Mouse (Mus musculus): ENCODE measurements around the gene Atp5d. TPM values are rescaled to one million over a fixed set of nuclear protein-coding genes. Genes with fewer than 3 reads are reported as not detected.

The Atp5d gene
- total RNA-seq, 2 experiments from 2014 or later: 332 to 344 TPM

DNA sequence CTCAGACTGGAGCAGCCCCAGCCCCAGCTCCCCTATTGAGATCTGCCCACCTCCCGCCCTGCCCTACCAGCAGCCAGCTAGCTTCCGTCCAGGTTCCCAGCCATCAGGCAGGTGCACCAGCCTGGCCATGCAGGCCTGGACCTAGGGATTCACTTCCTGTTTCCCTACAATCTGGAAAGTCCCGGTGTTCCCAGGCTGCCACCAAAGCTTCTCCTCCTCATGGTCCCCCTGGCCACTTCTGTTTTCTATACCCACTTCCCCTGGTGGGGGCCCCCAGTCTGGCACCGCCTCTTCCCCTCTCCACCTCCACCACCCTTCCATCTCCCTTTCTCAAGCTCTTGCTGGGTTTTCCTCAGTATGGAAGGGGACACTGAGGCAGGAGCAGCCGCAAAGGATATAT, 33.0 kb upstream of the Atp5d start, which contains the start of gene Sbno2:
TSS of gene Sbno2 (minus strand) at position 112 of the 400 bp plus-strand sequence.
- TF ChIP-seq CTCF (conservative IDR thresholded peaks at IDR 0.05): no peak
- DNase-seq (ENCODE audit: low spot score in 2 of 2): no peak
- H3K27ac ChIP-seq: no peak within 1 kb of the TSS
- no peak within 1 kb of the TSS for H3K4me3 ChIP-seq

DNA sequence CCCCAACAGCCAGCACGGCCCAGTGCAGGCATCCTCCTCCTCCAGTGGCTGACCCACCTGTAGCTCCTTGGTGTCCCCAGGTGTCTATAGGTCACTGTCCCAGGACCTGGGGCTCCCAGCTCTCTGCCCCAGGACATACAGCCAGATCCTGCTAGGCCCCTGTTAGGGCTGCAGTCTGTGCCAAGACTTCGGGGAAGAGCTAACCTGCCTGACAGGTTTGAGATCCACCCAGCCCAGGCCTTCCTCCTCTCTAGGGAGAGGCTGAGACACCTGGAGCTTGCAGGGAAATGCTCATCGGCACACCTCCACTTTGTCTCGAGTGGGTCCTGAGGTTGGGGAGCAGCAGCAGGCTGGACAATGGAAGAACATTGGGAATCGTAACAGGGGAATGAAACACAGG, 32.5 kb upstream of the Atp5d start:
- no peak overlapping the region for H3K4me3 ChIP-seq
- H3K27ac ChIP-seq: no peak overlapping the region
- TF ChIP-seq CTCF (conservative IDR thresholded peaks at IDR 0.05): no peak
- no peak for DNase-seq (ENCODE audit: low spot score in 2 of 2)

DNA sequence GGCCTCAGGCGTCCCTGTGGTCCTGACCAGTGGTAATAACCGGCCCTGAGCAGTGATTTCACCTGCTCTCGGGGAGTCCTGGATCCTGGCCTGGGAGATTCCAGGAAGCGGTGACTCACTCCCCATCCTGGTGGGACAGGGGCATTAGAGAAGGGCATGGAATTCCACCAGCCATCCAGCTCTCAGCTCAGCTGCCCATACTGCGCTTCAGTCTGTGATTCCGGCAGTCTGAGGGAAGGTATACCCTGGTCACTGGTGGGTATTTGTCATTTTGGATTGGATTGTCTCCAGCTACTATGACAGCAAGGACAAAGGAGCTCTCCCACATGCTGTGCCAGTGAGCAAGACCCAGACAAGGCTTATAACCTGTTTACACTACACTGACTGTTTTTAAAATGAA, 30.8 kb upstream of the Atp5d start:
- TF ChIP-seq CTCF (conservative IDR thresholded peaks at IDR 0.05): no peak
- Histone ChIP-seq H3K27ac (no peak overlapping the region), H3K4me3 (no peak overlapping the region)
- no peak for DNase-seq (ENCODE audit: low spot score in 2 of 2)

DNA sequence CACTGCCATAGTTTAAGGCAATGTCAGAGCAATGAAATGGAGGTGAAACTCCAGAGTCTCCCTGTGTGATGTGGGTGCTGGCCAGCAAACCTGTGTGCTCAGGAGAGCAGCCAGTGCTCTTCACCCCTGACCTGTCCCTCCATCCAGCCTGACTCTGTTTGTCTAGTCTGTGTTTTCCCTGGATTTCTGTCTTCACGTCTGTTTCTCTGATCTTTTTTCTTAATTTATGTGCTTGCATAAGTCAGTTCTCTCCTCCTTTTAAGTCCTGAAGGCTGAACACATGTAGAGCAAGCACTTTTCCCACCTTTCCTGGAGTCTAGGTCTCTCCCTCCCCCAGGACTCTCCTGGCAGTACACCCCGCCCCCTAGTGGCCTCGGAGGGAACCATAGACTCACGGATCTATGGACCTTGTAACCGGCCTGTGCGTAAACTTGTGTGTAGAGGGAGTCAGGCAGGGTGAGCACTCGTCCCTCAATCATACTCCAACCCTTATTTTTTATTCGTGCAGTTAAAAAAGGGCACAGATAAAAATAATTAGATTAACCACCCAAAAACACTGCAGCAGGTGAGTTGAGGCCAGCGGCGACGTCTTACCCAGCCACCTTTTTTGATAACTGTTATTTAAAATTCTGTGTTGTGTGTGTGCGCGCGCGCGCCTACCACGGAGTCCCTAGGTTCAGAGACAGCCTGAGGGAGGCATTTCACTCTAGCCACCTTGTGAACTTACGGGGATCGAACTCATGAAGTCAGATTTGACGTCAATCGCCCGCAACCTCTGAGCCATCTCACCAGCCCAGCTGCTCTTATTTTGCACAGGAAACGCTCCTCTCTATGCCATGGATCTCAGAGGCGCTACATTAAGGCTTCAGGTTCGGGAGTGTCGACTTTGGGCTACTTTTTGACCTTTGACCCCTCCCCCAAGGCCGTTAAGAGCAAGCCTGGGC, 23.8 kb upstream of the Atp5d start:
- TF ChIP-seq CTCF (conservative IDR thresholded peaks at IDR 0.05): peak; percentile 97
- Histone ChIP-seq H3K4me3 (peak overlapping the region; percentile 55), H3K27ac (peak overlapping the region; percentile 90)
- peak; percentile 85 to 91 for DNase-seq (ENCODE audit: low spot score in 2 of 2)

DNA sequence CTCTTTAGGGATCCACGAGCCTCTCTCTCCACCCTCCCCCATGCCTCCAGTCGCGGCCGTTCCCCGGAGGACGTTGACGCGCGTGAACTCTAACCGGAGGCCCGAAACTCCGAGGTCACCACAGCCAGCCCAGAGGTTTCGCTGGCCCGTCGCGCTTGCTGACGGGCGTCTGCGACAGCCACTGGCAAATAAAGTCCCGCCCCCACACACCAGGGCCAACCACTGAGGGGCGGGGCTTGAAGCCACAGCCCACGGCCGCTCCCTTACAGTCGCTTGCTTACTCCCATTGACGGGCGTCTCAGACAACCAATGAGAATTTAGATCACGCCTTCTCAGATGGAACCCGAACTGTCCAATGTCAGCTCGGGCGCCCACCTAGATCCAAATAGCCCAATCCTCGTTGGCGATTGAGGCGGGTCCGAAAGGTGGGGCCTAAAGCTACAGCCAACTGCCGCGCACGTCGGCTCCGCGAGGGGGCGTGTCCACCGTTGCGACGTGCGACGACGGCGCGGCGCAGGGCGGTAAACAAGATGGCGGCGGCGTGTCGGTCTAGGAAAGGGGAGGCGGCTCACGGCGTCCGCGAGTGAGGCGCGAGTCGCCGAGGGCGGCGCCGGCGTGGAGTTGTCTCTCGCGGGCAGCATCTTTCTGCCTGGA, 23.0 kb upstream of the Atp5d start, which contains the start of gene Stk11:
TSS of gene Stk11 (plus strand) at position 514 of the 654 bp plus-strand sequence.
- peak within 1 kb of the TSS; percentile 91 for H3K27ac ChIP-seq
- DNase-seq (ENCODE audit: low spot score in 2 of 2): peak; percentile 98 to 100
- peak within 1 kb of the TSS; percentile 94 for H3K4me3 ChIP-seq
- TF ChIP-seq CTCF (conservative IDR thresholded peaks at IDR 0.05): peak; percentile 55

DNA sequence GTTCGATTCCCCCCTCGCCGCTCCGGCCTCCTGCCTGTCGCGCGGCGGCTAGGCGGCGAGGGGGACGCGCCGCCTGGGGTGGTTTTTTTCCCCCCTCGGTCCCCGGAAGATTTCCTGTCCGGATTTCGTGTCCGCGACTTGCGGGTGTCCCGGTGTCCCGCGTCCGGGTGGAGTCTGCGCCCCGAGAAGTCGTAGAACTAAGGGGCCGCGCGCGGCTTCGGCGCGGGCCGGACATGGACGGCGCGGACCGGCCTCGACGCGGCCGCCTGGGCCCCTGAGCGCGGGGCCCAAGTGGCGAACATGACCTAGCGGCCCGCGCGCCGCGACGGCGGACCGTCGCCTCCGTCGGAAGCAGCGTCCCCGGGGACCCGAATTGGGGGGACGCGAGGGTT, 22.5 kb upstream of the Atp5d start:
- DNase-seq (ENCODE audit: low spot score in 2 of 2): no peak

DNA sequence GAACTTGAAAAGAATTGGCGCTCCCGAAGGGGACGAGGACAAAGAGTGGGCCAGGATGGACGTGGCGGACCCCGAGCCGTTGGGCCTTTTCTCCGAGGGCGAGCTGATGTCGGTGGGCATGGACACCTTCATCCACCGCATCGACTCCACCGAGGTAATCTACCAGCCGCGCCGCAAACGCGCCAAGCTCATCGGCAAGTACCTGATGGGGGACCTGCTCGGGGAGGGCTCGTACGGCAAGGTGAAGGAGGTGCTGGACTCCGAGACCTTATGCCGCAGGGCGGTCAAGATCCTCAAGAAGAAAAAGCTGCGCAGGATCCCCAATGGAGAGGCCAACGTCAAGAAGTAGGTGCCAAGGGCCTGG, 21.9 kb upstream of the Atp5d start:
- no peak for TF ChIP-seq CTCF (conservative IDR thresholded peaks at IDR 0.05)
- Histone ChIP-seq H3K27ac (peak overlapping the region; percentile 91), H3K4me3 (peak overlapping the region; percentile 94)
- no peak for DNase-seq (ENCODE audit: low spot score in 2 of 2)

More for the DNA sequence above, 22.5 kb upstream of the Atp5d start:
- Histone ChIP-seq H3K4me3 (peak overlapping the region; percentile 94), H3K27ac (peak overlapping the region; percentile 91)
- TF ChIP-seq CTCF (conservative IDR thresholded peaks at IDR 0.05): no peak

DNA sequence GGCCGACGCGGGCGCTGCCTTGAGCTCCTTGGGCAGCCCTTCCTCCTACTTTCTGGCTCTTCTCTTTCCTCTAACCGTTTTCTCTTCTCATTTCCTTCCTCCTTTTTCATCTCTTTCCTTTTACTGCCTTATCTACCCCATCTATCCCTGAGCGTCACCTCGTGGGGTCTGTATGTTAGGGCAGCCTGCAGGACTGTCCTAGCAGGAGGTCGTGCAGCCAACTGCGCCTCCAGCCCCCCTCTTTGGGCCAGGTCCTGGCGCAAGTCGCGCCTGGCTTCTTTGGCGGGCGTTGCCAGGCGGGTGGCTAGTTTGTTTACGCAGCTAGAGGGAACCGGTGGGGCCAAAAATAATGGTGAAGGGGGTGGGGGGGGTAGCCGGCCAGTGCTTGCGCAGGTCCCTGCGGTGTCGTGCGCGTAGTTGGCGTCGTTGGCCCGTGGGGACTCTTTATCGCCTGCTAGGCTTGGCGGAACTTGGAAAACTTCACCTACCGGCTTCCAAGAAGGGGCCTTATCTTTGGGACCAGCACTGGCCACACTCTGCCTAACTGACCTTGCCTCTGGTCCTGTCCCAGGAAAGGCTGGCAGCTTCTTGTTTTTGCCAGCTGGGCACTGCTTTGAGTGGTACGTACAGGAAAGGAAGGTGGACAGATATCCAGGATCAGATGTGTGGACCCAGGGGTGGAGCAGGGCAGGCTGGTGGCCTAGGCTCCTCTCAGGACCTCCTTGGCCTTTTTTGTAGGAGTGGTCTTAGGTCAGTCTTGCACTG, 21.3 kb upstream of the Atp5d start:
- no peak for DNase-seq (ENCODE audit: low spot score in 2 of 2)
- TF ChIP-seq CTCF (conservative IDR thresholded peaks at IDR 0.05): peak; percentile 35
- peak overlapping the region; percentile 91 for H3K27ac ChIP-seq
- H3K4me3 ChIP-seq: peak overlapping the region; percentile 94

DNA sequence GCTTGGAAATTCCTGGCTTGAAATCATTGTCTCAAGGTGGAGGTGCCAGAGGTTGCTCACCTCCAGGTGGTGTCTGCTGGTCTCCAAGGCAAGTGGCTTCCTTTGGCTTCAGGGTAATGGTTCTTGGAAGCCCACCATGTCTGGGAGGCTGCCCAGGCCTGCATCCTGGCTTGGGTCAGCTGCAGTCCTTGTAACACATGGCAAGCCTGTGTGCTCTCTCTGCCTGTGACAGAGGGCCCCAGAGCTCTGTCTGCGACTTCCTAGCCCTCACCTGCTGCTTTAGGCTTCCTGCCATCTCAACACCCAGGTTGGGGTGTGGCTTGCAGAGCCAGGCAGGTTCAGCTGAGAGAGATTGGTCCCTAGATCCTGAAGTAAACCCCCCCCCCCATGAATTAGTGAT, 20.7 kb upstream of the Atp5d start:
- TF ChIP-seq CTCF (conservative IDR thresholded peaks at IDR 0.05): no peak

DNA sequence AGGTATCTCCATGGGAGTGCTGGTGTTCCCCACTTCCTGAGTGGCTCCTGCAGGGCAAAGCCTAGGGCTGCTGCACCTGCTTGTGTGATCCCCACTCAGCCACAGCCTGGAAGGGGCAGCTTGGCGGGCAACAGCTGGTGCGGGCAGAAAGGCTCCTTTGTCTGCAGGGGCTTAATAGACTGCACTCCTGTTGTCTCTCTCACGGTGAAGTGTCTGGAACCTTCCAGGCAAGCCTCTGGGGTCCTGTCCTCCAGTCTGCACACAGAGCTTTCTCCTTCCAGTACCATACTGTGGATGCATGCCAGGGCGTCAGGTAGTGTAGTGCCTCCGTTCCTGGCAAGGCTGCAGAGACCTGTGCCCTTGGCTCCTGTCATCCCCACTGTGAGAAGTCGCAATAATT, 19.9 kb upstream of the Atp5d start:
- no peak overlapping the region for H3K27ac ChIP-seq
- H3K4me3 ChIP-seq: no peak overlapping the region; the same call in 1 of the 2 replicates
- no peak for TF ChIP-seq CTCF (conservative IDR thresholded peaks at IDR 0.05)
- DNase-seq (ENCODE audit: low spot score in 2 of 2): no peak

More for the DNA sequence above, 20.7 kb upstream of the Atp5d start:
- Histone ChIP-seq H3K4me3 (peak overlapping the region; percentile 94), H3K27ac (peak overlapping the region; percentile 91)
- no peak for DNase-seq (ENCODE audit: low spot score in 2 of 2)

DNA sequence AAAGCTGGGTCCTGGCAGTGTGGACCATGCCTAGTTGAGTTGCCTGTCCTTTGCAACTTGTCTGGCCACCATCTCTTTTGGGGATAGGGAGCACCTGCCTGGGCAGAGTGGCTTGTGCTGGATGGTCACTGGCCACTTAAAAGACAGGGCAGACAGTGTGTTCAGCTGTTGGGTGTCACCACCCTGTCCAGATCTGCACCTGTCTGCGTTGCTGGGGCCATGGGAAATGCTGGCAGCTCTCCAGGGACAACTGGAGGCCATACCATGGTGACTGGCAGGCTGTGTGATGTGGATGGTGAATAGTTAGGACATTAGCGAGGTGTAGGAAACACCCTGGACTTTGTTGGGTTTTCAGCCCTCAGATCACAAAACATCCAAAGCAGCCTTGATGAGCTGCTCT, 18.3 kb upstream of the Atp5d start:
- TF ChIP-seq CTCF (conservative IDR thresholded peaks at IDR 0.05): no peak
- Histone ChIP-seq H3K27ac (no peak overlapping the region), H3K4me3 (no peak overlapping the region)

DNA sequence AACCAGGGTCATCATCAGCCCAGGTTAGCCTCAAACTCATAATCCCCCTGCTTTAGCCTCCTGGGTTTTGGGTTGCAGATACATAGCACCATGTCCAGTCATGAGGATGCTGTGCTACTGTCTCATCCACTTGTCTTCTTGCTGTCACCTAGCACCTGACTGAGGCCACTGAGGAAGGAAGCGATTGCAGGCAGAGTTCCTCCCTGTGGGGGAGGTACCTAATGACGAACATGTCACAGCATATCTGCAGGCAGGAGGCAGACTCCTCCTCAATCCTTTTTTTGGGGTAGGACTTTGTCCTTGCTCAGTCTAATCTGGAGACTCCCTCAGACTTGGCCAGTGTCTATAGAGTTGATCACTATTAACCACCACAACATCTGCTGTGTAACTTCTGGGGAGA, 16.8 kb upstream of the Atp5d start:
- no peak for TF ChIP-seq CTCF (conservative IDR thresholded peaks at IDR 0.05)
- Histone ChIP-seq H3K4me3 (no peak overlapping the region), H3K27ac (no peak overlapping the region)
- no peak for DNase-seq (ENCODE audit: low spot score in 2 of 2)

More for the DNA sequence above, 18.3 kb upstream of the Atp5d start:
- no peak for DNase-seq (ENCODE audit: low spot score in 2 of 2)

Measured in layer of hippocampus, adult 2 months (tissue).